Mouse (Mus musculus) induced T-regulatory cell, adult 2 months (primary cell): ENCODE measurements around the gene Eif4a2.
"Not testable (repeated sequence)": the region's sequence is repeated elsewhere in the genome, so short reads cannot be mapped to it uniquely, and the experiment has no call there.

ENCODE experiments used
- DNase-seq: peaks from one replicate; pipeline ENCODE4 v3.0.0-alpha.2; 2012; ENCODE audit warnings: low read depth

Gene Eif4a2

GRCm38 (mm10) chr16:23107231-23107942 is at the start of gene Eif4a2:
Gene Eif4a2 (plus strand): TSS chr16:23107444.
- peak; percentile 96 for DNase-seq

DNA sequence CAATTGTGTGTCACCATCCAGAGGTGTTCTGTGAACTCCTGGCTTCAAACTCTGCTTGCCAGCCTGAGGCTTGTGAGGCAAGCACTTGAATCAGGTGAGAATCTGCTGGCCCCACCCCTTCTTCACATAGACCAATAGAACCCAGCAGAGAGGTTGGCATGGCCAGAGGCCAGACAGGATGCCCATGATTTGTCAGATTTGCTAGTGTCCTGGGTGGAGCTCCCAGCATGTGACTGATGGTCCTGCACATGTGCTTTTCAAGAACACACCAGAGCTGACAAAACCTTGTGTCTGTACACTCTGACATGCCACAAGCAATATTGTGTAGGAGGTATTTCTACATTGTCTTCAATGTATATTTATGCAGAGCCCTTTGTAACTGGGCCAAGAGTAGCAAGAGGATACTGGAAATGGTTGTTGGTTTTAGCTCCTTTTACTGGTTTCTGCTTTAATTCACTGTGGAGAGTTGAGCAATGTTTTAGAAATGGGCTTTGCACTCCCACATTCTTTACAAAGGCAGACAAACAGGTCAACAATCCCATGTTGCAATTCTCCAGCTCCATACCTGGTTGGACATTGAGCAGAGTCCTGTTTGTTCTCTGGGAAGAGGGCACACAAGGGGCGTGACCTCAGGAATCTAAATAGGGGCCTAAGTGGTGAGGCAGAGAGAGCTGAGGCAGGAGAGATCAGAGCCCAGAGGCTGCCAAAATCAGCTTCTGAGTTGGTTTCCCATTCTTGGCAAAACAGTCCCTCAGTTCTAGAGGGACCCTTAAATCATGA is 49.4 kb upstream of the Eif4a2 start, which contains the start of gene Kng1:
Gene Kng1, plus strand, starts transcription at position 198 of the 780 bp plus-strand sequence.
- DNase-seq = not testable (repeated sequence)

DNA sequence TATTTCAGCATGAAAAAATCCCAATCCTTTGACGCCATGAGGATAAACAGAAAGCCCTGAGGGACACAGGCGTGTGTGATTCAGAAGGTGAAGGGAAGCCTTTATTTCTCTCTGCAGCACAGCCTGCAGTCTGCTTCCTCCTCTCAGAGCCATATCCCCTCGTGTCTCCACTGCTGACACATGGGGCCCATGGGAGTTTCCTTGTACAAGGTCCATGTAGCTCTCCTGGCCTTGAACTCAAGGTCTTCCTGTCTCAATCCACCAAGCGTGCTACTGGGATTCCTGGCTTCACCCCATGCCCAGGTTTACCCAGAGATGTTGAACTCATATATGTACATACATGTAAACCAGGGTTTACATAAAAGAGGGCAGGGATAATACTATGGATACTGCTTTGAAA is 47.6 kb upstream of the Eif4a2 start:
- DNase-seq = not testable (repeated sequence)

DNA sequence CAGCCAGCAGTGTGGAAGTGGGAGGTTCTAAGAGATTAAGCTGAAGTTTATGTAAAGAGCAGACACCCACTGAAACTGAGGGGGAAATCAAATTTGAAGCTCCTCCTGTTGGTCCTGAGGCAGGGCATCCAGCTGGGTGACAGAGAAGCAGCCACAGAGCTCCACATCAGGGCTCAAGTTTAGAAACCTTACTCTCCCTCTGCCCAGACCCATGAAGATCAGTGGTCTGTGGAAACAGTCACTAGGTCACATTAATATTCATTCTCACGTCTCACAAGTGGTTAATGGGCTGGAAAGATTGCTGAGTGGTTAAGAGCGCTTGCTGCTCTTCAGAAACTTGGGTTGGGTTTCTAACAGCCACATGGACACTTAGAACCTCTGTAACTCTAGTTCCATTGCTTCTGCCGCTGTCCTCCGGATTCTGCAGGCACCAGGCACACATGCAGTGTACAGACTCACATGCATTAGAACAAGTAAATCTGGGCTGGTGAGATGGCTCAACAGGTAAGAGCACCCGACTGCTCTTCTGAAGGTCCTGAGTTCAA is 46.4 kb upstream of the Eif4a2 start:
- not testable (repeated sequence) for DNase-seq

DNA sequence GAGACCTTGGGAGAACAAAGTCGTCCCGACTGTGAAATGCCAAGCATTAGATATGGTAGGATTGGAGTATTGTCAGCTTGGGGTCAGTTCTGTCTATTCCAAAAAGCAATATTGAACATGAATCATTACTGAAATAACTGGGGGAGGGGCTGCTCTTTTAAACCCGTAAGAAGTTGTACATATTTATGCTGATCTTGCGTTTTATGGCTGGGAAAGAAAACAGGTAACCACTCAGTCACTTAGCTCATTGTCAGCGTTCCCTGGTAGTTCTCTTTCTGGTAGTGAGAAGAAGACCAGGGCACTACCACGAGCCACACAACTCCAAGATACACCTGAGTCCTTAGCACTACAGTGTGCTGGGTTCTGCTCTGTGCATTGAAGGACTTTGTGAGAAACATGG is 29.7 kb upstream of the Eif4a2 start:
- not testable (repeated sequence) for DNase-seq

DNA sequence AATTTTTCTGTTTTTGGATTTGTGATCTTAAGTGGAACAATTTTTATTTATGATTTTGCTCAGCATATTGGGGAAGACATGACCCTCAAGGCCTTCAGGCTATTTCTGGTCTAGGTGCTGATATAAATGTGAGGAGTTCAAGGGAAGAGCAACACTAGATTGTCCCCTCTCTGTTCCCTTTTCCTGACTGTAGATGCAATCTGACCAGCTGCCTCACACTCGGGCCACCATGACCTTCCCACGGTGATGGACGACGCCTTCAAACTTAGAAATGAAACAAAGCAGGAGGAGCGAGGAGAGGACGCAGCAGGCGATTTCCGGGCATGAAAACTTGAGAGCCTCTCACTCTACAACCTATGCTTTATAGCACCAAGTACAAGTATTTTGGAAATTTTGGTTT is 20.1 kb upstream of the Eif4a2 start:
- DNase-seq = not testable (repeated sequence)

DNA sequence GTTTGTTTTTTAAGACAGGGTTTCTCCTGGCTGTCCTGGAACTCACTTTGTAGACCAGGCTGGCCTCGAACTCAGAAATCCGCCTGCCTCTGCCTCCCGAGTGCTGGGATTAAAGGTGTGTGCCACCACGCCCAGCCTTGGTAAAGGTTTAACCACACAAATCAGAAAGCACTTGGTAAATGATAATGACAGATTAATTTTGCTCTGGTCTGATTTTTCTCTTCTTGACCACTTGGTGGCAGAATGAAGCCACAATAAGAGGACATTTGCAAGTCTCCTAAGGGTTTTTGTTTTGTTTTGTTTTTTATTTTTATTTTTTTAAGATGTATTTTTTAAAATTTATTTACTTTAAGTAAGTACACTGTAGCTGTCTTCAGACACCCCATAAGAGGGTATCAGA is 19.5 kb upstream of the Eif4a2 start:
- DNase-seq = peak; percentile 66

GRCm38 (mm10) chr16:23088491-23088890 is 18.8 kb upstream of the Eif4a2 start:
- peak; percentile 32 for DNase-seq

- not testable (repeated sequence) for DNase-seq
These were observed 15.9 kb upstream of the Eif4a2 start for GRCm38 (mm10) chr16:23091345-23091744.

DNA sequence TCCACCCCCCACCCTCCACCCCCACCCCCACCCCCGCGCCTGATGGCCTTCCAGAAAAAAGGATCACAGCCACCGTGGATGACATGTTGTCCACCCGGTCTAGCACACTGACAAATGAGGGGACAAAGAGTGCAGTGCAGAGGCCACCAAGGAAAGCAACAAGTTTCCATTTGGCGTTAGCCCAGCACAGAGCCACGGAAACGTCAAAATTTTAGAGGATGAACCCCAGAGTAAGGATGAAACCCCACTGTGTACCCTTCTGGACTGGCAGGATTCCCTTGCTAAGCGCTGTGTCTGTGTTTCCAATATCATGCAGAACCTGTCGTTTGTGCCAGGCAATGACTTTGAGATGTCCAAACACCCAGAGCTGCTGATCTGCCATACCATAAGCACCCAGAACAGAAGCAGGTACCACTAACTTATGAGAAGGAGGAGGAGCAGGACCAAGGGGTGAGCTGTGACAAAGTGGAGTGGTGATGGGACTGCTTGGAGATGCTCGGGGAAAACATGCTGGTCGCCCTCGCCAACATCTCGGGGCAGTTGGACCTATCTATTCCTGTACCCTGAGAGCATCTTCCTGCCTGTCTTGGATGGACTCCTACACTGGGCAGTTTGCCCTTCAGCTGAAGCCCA is 13.8 kb upstream of the Eif4a2 start:
- DNase-seq = no peak

DNA sequence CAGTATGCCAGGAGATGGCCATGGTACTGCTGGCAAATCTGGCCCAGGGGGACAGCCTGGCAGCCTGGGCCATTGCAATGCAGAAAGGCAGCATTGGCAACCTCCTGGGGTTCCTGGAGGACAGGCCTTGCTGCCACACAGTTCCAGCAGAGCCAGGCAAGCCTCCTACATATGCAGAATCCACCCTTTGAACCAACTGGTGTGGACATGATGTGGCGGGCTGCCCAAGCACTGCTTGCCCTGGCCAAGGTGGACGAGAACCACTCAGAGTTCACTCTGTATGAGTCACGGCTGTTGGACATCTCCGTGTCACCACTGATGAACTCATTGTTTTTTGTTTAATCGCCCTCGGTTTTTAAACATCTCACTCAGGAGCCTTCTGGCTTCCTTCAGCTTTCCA is 13.1 kb upstream of the Eif4a2 start:
- DNase-seq = no peak

- DNase-seq = not testable (repeated sequence)
These were observed 11.7 kb upstream of the Eif4a2 start for GRCm38 (mm10) chr16:23095581-23095980.

DNA sequence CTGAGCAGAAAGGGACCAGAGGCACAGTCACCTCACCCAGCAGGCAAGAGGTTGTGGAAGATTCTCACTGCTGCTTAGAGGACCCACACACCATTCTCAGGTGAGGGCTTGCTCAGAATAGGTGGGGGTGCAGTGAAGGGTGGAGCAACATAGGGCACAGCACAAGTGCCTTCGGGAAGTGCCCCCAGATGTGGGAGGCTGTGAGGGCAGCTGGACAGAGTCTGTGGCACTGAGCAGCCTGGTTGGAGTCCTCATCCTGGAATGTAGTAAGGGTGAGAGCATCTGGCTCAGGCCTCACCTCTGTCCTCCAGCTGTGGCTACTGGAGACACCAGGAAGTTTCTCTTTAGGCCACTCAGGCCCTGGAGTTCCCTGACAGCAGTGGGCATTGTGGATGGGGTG is 10.4 kb upstream of the Eif4a2 start:
- not testable (repeated sequence) for DNase-seq

DNA sequence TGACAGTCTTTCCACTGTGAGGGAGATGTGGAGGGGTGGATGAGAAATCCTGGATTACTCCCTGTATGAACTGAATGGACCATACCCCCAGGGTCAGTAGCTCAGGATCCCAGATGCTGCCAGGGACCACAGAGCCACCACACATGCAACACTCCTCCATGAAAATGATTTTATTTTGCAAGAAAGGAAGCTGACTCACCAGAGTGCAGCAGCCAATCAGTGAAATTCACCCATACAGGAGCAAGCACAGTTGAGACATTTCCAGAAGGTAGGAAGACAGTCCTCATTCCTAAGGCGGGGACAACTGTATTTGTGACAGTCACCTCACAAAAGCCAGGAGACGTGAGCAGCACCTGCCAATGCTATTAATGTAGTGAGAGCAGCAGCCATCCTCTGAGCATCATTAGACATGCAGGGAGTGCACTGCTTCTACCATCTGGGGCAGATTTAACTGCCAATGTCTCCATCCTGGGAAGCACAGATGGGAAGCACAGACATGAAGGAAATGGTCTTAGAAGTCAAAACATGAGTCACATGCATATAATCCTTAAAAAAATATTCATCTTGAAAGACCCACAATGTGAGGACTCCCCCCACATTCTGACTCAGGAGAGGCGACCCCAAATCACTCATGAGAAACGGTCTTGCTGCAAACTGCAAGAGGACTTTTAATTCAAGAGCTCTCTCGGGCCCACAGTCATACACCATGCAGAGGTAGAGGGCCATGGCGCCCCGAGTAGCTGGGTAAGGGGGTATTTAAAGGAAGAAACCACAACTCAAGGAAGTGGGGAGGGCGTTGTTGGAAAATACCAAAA is 9.7 kb upstream of the Eif4a2 start:
- DNase-seq = not testable (repeated sequence)

GRCm38 (mm10) chr16:23098105-23098452 is 9.2 kb upstream of the Eif4a2 start:
- DNase-seq = not testable (repeated sequence)

DNA sequence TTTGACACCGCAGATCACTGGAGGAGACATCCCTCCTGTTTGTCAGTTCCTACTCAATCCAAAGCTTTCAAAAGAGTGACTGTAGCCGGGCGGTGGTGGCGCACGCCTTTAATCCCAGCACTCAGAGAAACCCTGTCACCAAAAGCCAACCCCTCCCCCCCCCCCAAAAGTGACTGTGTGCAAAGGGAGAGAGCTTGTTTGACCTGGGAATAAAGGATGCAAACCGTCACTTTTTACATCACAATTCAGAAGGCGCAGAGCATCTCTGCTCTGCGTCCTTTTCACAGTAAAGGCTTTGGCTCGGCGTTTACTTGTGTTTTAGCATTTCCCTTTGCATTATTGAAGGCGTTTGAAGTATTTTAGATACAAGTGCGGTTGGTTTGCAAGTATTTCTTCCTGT is 7.6 kb upstream of the Eif4a2 start:
- DNase-seq = no peak

DNA sequence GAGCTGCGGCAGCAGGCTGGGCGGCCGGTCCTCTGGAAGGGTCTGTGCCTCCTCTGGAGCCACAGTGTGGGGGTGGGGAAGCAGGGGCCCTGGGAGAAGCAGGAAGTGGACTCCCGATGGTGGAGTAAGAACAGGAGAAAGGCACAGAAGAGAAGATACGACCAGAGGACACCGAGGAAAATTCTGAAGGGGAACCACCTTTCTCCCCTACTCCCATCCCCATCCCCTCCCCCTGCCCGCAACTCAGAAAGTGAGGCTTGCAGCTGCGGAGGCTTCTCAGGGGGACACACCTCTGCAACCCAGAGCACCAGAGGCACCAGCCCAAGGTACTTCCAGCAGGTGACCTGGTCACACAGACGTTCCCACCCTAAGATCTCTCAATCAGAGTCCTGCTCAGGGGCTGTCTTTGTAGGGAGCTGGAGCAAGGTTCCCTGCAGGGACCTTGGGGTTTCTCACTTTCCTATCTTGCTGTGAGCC is 7.1 kb upstream of the Eif4a2 start:
- DNase-seq = no peak

DNA sequence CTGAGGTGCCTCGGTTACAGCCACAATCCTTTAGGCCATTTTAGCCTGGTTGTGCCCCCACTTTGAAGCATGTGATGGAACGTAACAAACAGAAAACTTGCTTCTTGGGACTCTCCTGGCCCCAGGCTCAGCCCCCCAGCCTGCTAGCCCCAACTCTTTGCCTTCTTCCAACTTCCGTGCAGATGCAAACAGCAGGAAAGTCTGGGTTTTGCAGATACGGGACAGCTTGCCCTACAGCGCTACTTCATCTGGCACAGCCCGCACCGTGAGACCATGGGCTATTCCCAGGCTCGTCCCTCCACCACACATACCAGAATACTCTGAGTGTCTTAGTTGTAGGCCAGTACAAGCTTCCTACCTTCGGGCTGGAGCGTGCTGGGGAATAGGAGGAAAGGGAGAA is 6.6 kb upstream of the Eif4a2 start:
- no peak for DNase-seq

- DNase-seq = peak; percentile 75
These were observed 4.8 kb upstream of the Eif4a2 start for GRCm38 (mm10) chr16:23102340-23103037.

DNA sequence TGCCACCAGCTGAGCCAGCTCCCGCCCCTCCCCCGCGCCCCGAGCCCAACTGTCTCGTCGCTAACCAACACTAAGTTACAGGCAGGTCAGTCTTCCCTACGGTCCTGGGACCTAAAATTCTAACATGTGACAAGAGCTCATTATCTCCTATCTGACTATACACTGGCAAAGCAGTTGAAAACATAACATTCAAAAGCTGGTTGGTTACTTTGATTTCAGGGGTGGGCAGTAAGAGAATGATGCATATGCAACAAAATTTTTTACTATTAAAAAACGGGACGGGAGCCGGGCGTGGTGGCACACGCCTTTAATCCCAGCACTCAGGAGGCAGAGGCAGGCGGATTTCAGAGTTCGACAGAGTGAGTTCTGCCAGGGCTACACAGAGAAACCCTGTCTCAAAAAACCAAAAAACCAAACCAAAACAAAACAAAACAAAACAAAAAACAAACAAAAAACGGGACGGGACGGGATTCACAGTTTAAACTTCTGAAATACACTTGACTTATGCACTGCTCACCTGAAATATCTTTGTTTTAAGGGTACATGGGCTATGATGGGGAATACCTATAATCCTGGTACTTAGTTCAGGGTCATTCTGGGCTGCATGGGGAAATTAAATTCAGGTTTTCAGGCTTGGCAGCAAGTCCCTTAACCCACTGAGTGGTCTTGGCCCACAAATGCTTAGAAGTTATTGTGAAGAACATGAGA is 4.1 kb upstream of the Eif4a2 start:
- peak; percentile 46 for DNase-seq
